Mouse (Mus musculus): Measurements from ENCODE around the gene Grid2. TPM values are rescaled to one million over a fixed set of nuclear protein-coding genes. Genes with fewer than 3 reads are reported as not detected.

Grid2 gene
- polyA plus RNA-seq, 1 experiment from 2014 or later, result 0.31 TPM

- ATAC-seq (replicated peaks; ENCODE audit: insufficient number of reproducible peaks, low FRiP score, low TSS enrichment, low read depth), result no peak
- Histone ChIP-seq H3K9me3 (replicated peaks; ENCODE audit: control insufficient read depth, low read length) (no peaks in the 10 kb centered on the region), H3K4me1 (ENCODE audit: control insufficient read depth, insufficient read depth, low read length) (no peaks in the 10 kb centered on the region), H3K36me3 (replicated peaks; ENCODE audit: control insufficient read depth, insufficient read depth, low read depth, low read length) (no peaks in the 10 kb centered on the region), H3K4me3 (ENCODE audit: low read depth, low read length) (no peak overlapping the region), H3K4me2 (ENCODE audit: low read depth, low read length) (no peak overlapping the region), H3K9ac (replicated peaks; ENCODE audit: low read length) (no peak overlapping the region), H3K27me3 (ENCODE audit: control insufficient read depth, insufficient read depth, low read length) (no peaks in the 10 kb centered on the region), H3K27ac (replicated peaks; ENCODE audit: low read depth, low read length) (no peak overlapping the region)
- 72% methylated on average over 3 of the region's 3 CpGs for WGBS
- DNase-seq (ENCODE audit: low spot score), result no peak
Measured at GRCm38 (mm10) chr6:63963789-63964188, 708.1 kb downstream of the Grid2 start.

GRCm38 (mm10) chr6:63964269-63964668 is 708.6 kb downstream of the Grid2 start:
- H3K9me3 ChIP-seq (replicated peaks; ENCODE audit: control insufficient read depth, low read length), result no peaks in the 10 kb centered on the region
- H3K4me2 ChIP-seq (ENCODE audit: low read depth, low read length), result no peak overlapping the region
- H3K4me1 ChIP-seq (ENCODE audit: control insufficient read depth, insufficient read depth, low read length), result no peaks in the 10 kb centered on the region
- H3K9ac ChIP-seq (replicated peaks; ENCODE audit: low read length), result no peak overlapping the region
- no peaks in the 10 kb centered on the region for H3K27me3 ChIP-seq (ENCODE audit: control insufficient read depth, insufficient read depth, low read length)
- 81% methylated on average over 6 of the region's 6 CpGs for WGBS
- H3K36me3 ChIP-seq (replicated peaks; ENCODE audit: control insufficient read depth, insufficient read depth, low read depth, low read length), result no peaks in the 10 kb centered on the region
- no peak for ATAC-seq (replicated peaks; ENCODE audit: insufficient number of reproducible peaks, low FRiP score, low TSS enrichment, low read depth)
- no peak overlapping the region for H3K27ac ChIP-seq (replicated peaks; ENCODE audit: low read depth, low read length)
- no peak for DNase-seq (ENCODE audit: low spot score)
- H3K4me3 ChIP-seq (ENCODE audit: low read depth, low read length), result no peak overlapping the region

- no peak overlapping the region for H3K27ac ChIP-seq (replicated peaks; ENCODE audit: low read depth, low read length)
- WGBS, result 56% methylated on average over 2 of the region's 2 CpGs
- no peaks in the 10 kb centered on the region for H3K9me3 ChIP-seq (replicated peaks; ENCODE audit: control insufficient read depth, low read length)
- no peak overlapping the region for H3K4me2 ChIP-seq (ENCODE audit: low read depth, low read length)
- H3K27me3 ChIP-seq (ENCODE audit: control insufficient read depth, insufficient read depth, low read length), result no peaks in the 10 kb centered on the region
- no peaks in the 10 kb centered on the region for H3K4me1 ChIP-seq (ENCODE audit: control insufficient read depth, insufficient read depth, low read length)
- DNase-seq (ENCODE audit: low spot score) (no peak), ATAC-seq (replicated peaks; ENCODE audit: insufficient number of reproducible peaks, low FRiP score, low TSS enrichment, low read depth) (no peak)
- H3K9ac ChIP-seq (replicated peaks; ENCODE audit: low read length), result no peak overlapping the region
- H3K4me3 ChIP-seq (ENCODE audit: low read depth, low read length), result no peak overlapping the region
- no peaks in the 10 kb centered on the region for H3K36me3 ChIP-seq (replicated peaks; ENCODE audit: control insufficient read depth, insufficient read depth, low read depth, low read length)
Measured at GRCm38 (mm10) chr6:63964735-63965134, 709.1 kb downstream of the Grid2 start.

GRCm38 (mm10) chr6:64046084-64046483 is 790.4 kb downstream of the Grid2 start:
- Histone ChIP-seq H3K4me2 (ENCODE audit: low read depth, low read length) (no peak overlapping the region), H3K36me3 (replicated peaks; ENCODE audit: control insufficient read depth, insufficient read depth, low read depth, low read length) (no peaks in the 10 kb centered on the region), H3K9me3 (replicated peaks; ENCODE audit: control insufficient read depth, low read length) (no peaks in the 10 kb centered on the region), H3K4me3 (ENCODE audit: low read depth, low read length) (no peak overlapping the region), H3K4me1 (ENCODE audit: control insufficient read depth, insufficient read depth, low read length) (no peaks in the 10 kb centered on the region), H3K27me3 (ENCODE audit: control insufficient read depth, insufficient read depth, low read length) (no peaks in the 10 kb centered on the region), H3K27ac (replicated peaks; ENCODE audit: low read depth, low read length) (no peak overlapping the region), H3K9ac (replicated peaks; ENCODE audit: low read length) (no peak overlapping the region)
- ATAC-seq (replicated peaks; ENCODE audit: insufficient number of reproducible peaks, low FRiP score, low TSS enrichment, low read depth), result no peak
- DNase-seq (ENCODE audit: low spot score), result no peak
- WGBS, result 77% methylated on average over 2 of the region's 2 CpGs

- ATAC-seq (replicated peaks; ENCODE audit: insufficient number of reproducible peaks, low FRiP score, low TSS enrichment, low read depth) (no peak), DNase-seq (ENCODE audit: low spot score) (no peak)
- Histone ChIP-seq H3K4me1 (ENCODE audit: control insufficient read depth, insufficient read depth, low read length) (no peaks in the 10 kb centered on the region), H3K4me2 (ENCODE audit: low read depth, low read length) (no peak overlapping the region), H3K9me3 (replicated peaks; ENCODE audit: control insufficient read depth, low read length) (no peaks in the 10 kb centered on the region), H3K4me3 (ENCODE audit: low read depth, low read length) (no peak overlapping the region), H3K36me3 (replicated peaks; ENCODE audit: control insufficient read depth, insufficient read depth, low read depth, low read length) (no peaks in the 10 kb centered on the region), H3K9ac (replicated peaks; ENCODE audit: low read length) (no peak overlapping the region), H3K27ac (replicated peaks; ENCODE audit: low read depth, low read length) (no peak overlapping the region), H3K27me3 (ENCODE audit: control insufficient read depth, insufficient read depth, low read length) (no peaks in the 10 kb centered on the region)
- WGBS, result 75% methylated on average over 1 of the region's 1 CpGs
Measured at GRCm38 (mm10) chr6:64046732-64047131, 791.1 kb downstream of the Grid2 start.

- Histone ChIP-seq H3K27me3 (ENCODE audit: control insufficient read depth, insufficient read depth, low read length) (no peaks in the 10 kb centered on the region), H3K27ac (replicated peaks; ENCODE audit: low read depth, low read length) (no peak overlapping the region), H3K9ac (replicated peaks; ENCODE audit: low read length) (no peak overlapping the region), H3K9me3 (replicated peaks; ENCODE audit: control insufficient read depth, low read length) (no peaks in the 10 kb centered on the region), H3K4me2 (ENCODE audit: low read depth, low read length) (no peak overlapping the region), H3K4me3 (ENCODE audit: low read depth, low read length) (no peak overlapping the region), H3K4me1 (ENCODE audit: control insufficient read depth, insufficient read depth, low read length) (no peaks in the 10 kb centered on the region), H3K36me3 (replicated peaks; ENCODE audit: control insufficient read depth, insufficient read depth, low read depth, low read length) (no peaks in the 10 kb centered on the region)
- 92% methylated on average over 5 of the region's 5 CpGs for WGBS
- ATAC-seq (replicated peaks; ENCODE audit: insufficient number of reproducible peaks, low FRiP score, low TSS enrichment, low read depth), result no peak
- no peak for DNase-seq (ENCODE audit: low spot score)
Measured at GRCm38 (mm10) chr6:64047950-64048349, 792.3 kb downstream of the Grid2 start.

GRCm38 (mm10) chr6:64063858-64064257 is 808.2 kb downstream of the Grid2 start:
- ATAC-seq (replicated peaks; ENCODE audit: insufficient number of reproducible peaks, low FRiP score, low TSS enrichment, low read depth) (no peak), DNase-seq (ENCODE audit: low spot score) (no peak)
- Histone ChIP-seq H3K4me3 (ENCODE audit: low read depth, low read length) (no peak overlapping the region), H3K4me2 (ENCODE audit: low read depth, low read length) (no peak overlapping the region), H3K9me3 (replicated peaks; ENCODE audit: control insufficient read depth, low read length) (no peaks in the 10 kb centered on the region), H3K27ac (replicated peaks; ENCODE audit: low read depth, low read length) (no peak overlapping the region), H3K27me3 (ENCODE audit: control insufficient read depth, insufficient read depth, low read length) (no peaks in the 10 kb centered on the region), H3K36me3 (replicated peaks; ENCODE audit: control insufficient read depth, insufficient read depth, low read depth, low read length) (no peaks in the 10 kb centered on the region), H3K9ac (replicated peaks; ENCODE audit: low read length) (no peak overlapping the region), H3K4me1 (ENCODE audit: control insufficient read depth, insufficient read depth, low read length) (no peaks in the 10 kb centered on the region)
- 86% methylated on average over 7 of the region's 7 CpGs for WGBS

GRCm38 (mm10) chr6:64064704-64065103 is 809.0 kb downstream of the Grid2 start:
- H3K4me2 ChIP-seq (ENCODE audit: low read depth, low read length), result no peak overlapping the region
- no peaks in the 10 kb centered on the region for H3K9me3 ChIP-seq (replicated peaks; ENCODE audit: control insufficient read depth, low read length)
- no peak overlapping the region for H3K9ac ChIP-seq (replicated peaks; ENCODE audit: low read length)
- no peaks in the 10 kb centered on the region for H3K27me3 ChIP-seq (ENCODE audit: control insufficient read depth, insufficient read depth, low read length)
- H3K4me3 ChIP-seq (ENCODE audit: low read depth, low read length), result no peak overlapping the region
- no peaks in the 10 kb centered on the region for H3K36me3 ChIP-seq (replicated peaks; ENCODE audit: control insufficient read depth, insufficient read depth, low read depth, low read length)
- 73% methylated on average over 2 of the region's 2 CpGs for WGBS
- DNase-seq (ENCODE audit: low spot score) (no peak), ATAC-seq (replicated peaks; ENCODE audit: insufficient number of reproducible peaks, low FRiP score, low TSS enrichment, low read depth) (no peak)
- no peaks in the 10 kb centered on the region for H3K4me1 ChIP-seq (ENCODE audit: control insufficient read depth, insufficient read depth, low read length)
- no peak overlapping the region for H3K27ac ChIP-seq (replicated peaks; ENCODE audit: low read depth, low read length)
